Mouse (Mus musculus) stomach, postnatal 0 days (tissue): ENCODE measurements around the gene Sik3. TPM values are rescaled to one million over a fixed set of nuclear protein-coding genes. Genes with fewer than 3 reads are reported as not detected.
A peak's percentile ranks its signal among the peaks of the same experiment; 100 is the strongest.

Experiments used
- ATAC-seq: fragments of 200-750 bp; cut with Nextera tagmentation; 2 replicates; pipeline ENCODE4 v1.8.0; 2017; ENCODE audit not compliant: low FRiP score, low TSS enrichment
- DNase-seq: peaks from one replicate; pipeline ENCODE4 v3.0.0-alpha.2; 2016; ENCODE audit warnings: low spot score
- H3K27ac ChIP-seq: fragments of 300-500 bp; sonication (generic); replicated peaks from 2 replicates; pipeline ENCODE4 v1.5.1; 2014; ENCODE audit warnings: mild to moderate bottlenecking, control low read depth
- H3K27me3 ChIP-seq: fragments of 300-500 bp; sonication (generic); 2 replicates; pipeline ENCODE4 v1.6.1; 2014; ENCODE audit warnings: low read length; ENCODE audit not compliant: control insufficient read depth, insufficient read depth
- H3K36me3 ChIP-seq: fragments of 300-500 bp; sonication (generic); 2 replicates; pipeline ENCODE4 v1.6.1; 2014; ENCODE audit warnings: low read length, mixed read lengths; ENCODE audit not compliant: control insufficient read depth, insufficient read depth
- H3K4me1 ChIP-seq: fragments of 300-500 bp; sonication (generic); replicated peaks from 2 replicates; pipeline ENCODE4 v1.6.1; 2014; ENCODE audit warnings: antibody characterized with exemption; ENCODE audit not compliant: control insufficient read depth, insufficient read depth
- H3K4me2 ChIP-seq: fragments of 300-500 bp; sonication (generic); replicated peaks from 2 replicates; pipeline ENCODE4 v1.6.1; 2014; ENCODE audit warnings: low read depth, mild to moderate bottlenecking, control low read depth, moderate library complexity
- H3K4me3 ChIP-seq: fragments of 300-500 bp; sonication (generic); 2 replicates; pipeline ENCODE4 v1.5.1; 2014; ENCODE audit warnings: low read depth, low read length, control low read depth
- H3K9ac ChIP-seq: fragments of 300-500 bp; sonication (generic); 2 replicates; pipeline ENCODE4 v1.6.1; 2014; ENCODE audit warnings: mild to moderate bottlenecking, low read length, control low read depth, mixed read lengths
- H3K9me3 ChIP-seq: fragments of 300-500 bp; sonication (generic); 2 replicates; pipeline ENCODE4 v1.6.1; 2016; ENCODE audit warnings: low read length; ENCODE audit not compliant: control insufficient read depth
- CTCF ChIP-seq: IDR thresholded peaks from 2 replicates; pipeline ENCODE4 v1.5.1; 2016; ENCODE audit warnings: antibody characterized with exemption, low read depth, mild to moderate bottlenecking, moderate library complexity
- EP300 ChIP-seq: optimal IDR thresholded peaks from 2 replicates; pipeline ENCODE3; 2016; ENCODE audit warnings: antibody characterized with exemption
- WGBS: fragments of 180-500 bp; shearing (Covaris S2); extraction: QIAGEN DNeasy Blood & Tissue Kit; methylation state at CpG from one replicate; pipeline ENCODE4 v1.1.7; 2014; 5-methylcytosine and 5-hydroxymethylcytosine counted together
- polyA plus RNA-seq: library from polyadenylated mRNA; unstranded; fragments of >200 nt; fragmentation: Nextera tagmentation; extraction: Ambion mirVana; gene quantifications from 2 replicates; pipeline ENCODE4 v1.2.1, GENCODE M21; 2015

Gene Sik3
- polyA plus RNA-seq, 1 experiment from 2014 or later: 6.8 TPM

GRCm38 (mm10) chr9:46191644-46192043 is 179.0 kb downstream of the Sik3 start:
- TF ChIP-seq EP300 (no peak), CTCF (peak; percentile 83)
- no peaks in the 10 kb centered on the region for H3K4me1 ChIP-seq
- H3K27me3 ChIP-seq: no peaks in the 10 kb centered on the region
- no peak overlapping the region for H3K9ac ChIP-seq
- peaks cover 7% of the 10 kb centered on the region; the same call in 1 of the 2 replicates for H3K36me3 ChIP-seq
- H3K27ac ChIP-seq: no peak overlapping the region
- no peak overlapping the region for H3K4me2 ChIP-seq
- no peaks in the 10 kb centered on the region for H3K9me3 ChIP-seq
- DNase-seq: no peak
- no peak overlapping the region for H3K4me3 ChIP-seq
- WGBS: 17% methylated on average over 1 of the region's 1 CpGs
- no peak for ATAC-seq

DNA sequence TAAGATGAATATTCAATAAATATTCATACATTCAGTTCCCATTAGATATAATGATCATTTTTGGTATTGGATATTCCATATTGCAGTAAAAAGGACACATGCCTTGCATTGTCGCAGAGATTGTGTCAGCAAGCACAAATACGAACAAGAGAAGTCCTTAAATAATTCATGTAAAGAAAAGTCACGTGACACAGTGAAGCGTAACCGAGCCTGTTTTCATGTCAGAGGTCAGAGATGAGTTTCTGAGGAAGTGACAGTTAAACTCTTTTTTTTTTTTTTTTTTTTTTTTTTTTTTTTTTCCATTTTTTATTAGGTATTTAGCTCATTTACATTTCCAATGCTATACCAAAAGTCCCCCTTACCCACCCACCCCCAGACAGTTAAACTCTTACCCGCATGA is 180.0 kb downstream of the Sik3 start:
- Histone ChIP-seq H3K27ac (no peak overlapping the region), H3K4me2 (no peak overlapping the region), H3K9me3 (no peaks in the 10 kb centered on the region), H3K27me3 (no peaks in the 10 kb centered on the region), H3K9ac (no peak overlapping the region), H3K4me1 (no peaks in the 10 kb centered on the region), H3K4me3 (no peak overlapping the region), H3K36me3 (peaks cover 7% of the 10 kb centered on the region; the same call in 1 of the 2 replicates)
- whole genome bisulfite sequencing: 83% methylated on average over 6 of the region's 6 CpGs
- ATAC-seq (no peak), DNase-seq (no peak)
- no peak for TF ChIP-seq EP300
- TF ChIP-seq CTCF: no peak

- Histone ChIP-seq H3K4me3 (no peak overlapping the region), H3K27ac (no peak overlapping the region), H3K36me3 (peaks cover 18% of the 10 kb centered on the region), H3K4me1 (no peaks in the 10 kb centered on the region), H3K9ac (no peak overlapping the region), H3K27me3 (no peaks in the 10 kb centered on the region), H3K4me2 (no peak overlapping the region), H3K9me3 (no peaks in the 10 kb centered on the region)
- DNase-seq: no peak
- TF ChIP-seq CTCF (no peak), EP300 (no peak)
- ATAC-seq: no peak
- WGBS: 83% methylated on average over 9 of the region's 9 CpGs
Observed at GRCm38 (mm10) chr9:46194809-46195208, 182.2 kb downstream of the Sik3 start.

DNA sequence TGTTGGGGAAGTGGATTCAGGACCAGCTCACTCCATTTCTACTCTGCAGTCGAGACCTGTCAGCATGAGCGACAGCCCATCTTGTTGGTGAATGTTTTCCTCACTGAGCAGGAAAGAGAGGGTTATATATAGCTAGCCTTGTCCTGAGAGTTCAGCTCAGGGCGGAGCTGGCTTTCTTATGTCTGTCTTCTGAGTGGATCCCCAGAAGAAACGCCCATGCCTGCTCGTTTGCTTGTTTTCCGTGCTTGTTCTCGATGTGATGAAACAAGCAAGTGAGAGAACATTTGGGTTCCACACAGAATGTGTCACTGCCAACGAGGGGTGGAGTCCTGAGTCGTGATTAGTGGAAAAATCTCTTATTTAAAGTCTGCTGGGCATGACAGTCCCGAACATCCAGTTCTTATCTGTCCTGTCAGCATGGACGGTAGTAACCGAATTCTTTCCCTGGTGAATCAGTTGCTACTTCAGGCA is 184.1 kb downstream of the Sik3 start:
- no peak overlapping the region for H3K4me2 ChIP-seq
- DNase-seq (no peak), ATAC-seq (no peak)
- no peak overlapping the region for H3K9ac ChIP-seq
- TF ChIP-seq CTCF (no peak), EP300 (no peak)
- no peak overlapping the region for H3K4me3 ChIP-seq
- no peaks in the 10 kb centered on the region for H3K27me3 ChIP-seq
- H3K9me3 ChIP-seq: no peaks in the 10 kb centered on the region
- no peaks in the 10 kb centered on the region for H3K4me1 ChIP-seq
- WGBS: 66% methylated on average over 12 of the region's 12 CpGs
- H3K36me3 ChIP-seq: peaks cover 21% of the 10 kb centered on the region
- H3K27ac ChIP-seq: no peak overlapping the region

- no peak for TF ChIP-seq EP300
- no peak for TF ChIP-seq CTCF
- Histone ChIP-seq H3K27me3 (no peaks in the 10 kb centered on the region), H3K27ac (no peak overlapping the region), H3K4me1 (no peaks in the 10 kb centered on the region), H3K36me3 (peaks cover 23% of the 10 kb centered on the region), H3K9ac (no peak overlapping the region), H3K4me2 (no peak overlapping the region), H3K4me3 (no peak overlapping the region), H3K9me3 (no peaks in the 10 kb centered on the region)
- ATAC-seq: no peak
- 88% methylated on average over 9 of the region's 9 CpGs for WGBS
- no peak for DNase-seq
Observed at GRCm38 (mm10) chr9:46198461-46198860, 185.8 kb downstream of the Sik3 start.

GRCm38 (mm10) chr9:46198936-46199335 is 186.3 kb downstream of the Sik3 start:
- TF ChIP-seq EP300 (no peak), CTCF (no peak)
- H3K9me3 ChIP-seq: no peaks in the 10 kb centered on the region
- ATAC-seq (no peak), DNase-seq (no peak)
- H3K4me2 ChIP-seq: no peak overlapping the region
- H3K27ac ChIP-seq: no peak overlapping the region
- no peak overlapping the region for H3K9ac ChIP-seq
- peaks cover 25% of the 10 kb centered on the region for H3K36me3 ChIP-seq
- no peak overlapping the region for H3K4me3 ChIP-seq
- H3K4me1 ChIP-seq: no peaks in the 10 kb centered on the region
- WGBS: 87% methylated on average over 7 of the region's 7 CpGs
- no peaks in the 10 kb centered on the region for H3K27me3 ChIP-seq
